Mouse (Mus musculus) brain, embryonic 18.5 days (tissue): ENCODE measurements around the gene Rbbp9.

ENCODE experiments used
- DNase-seq: peaks from one replicate; pipeline ENCODE4 v3.0.0-alpha.2; 2012; ENCODE audit warnings: low read depth, low spot score

Gene Rbbp9

GRCm38 (mm10) chr2:144502134-144502533 lies 48.5 kb downstream of the Rbbp9 start:
- DNase-seq = no peak
